Mouse (Mus musculus) erythroblast, embryonic 14.5 days (primary cell): Measurements from ENCODE around the gene Uxs1. TPM values are rescaled to one million over a fixed set of nuclear protein-coding genes. Genes with fewer than 3 reads are reported as not detected.

Experiments used
- H3K27me3 ChIP-seq: 2 replicates; pipeline ENCODE4 v1.6.1; 2012; ENCODE audit warnings: inconsistent platforms; ENCODE audit not compliant: control insufficient read depth
- H3K36me3 ChIP-seq: 2 replicates; pipeline ENCODE4 v1.6.1; 2012; ENCODE audit warnings: mild to moderate bottlenecking, inconsistent platforms; ENCODE audit not compliant: control insufficient read depth
- H3K4me1 ChIP-seq: 2 replicates; pipeline ENCODE4 v1.6.1; 2012; ENCODE audit warnings: inconsistent platforms; ENCODE audit not compliant: control insufficient read depth
- H3K4me3 ChIP-seq: replicated peaks from 2 replicates; pipeline ENCODE3; 2012; ENCODE audit warnings: moderate library complexity, mild to moderate bottlenecking, inconsistent platforms
- H3K9me3 ChIP-seq: 2 replicates; pipeline ENCODE4 v1.6.1; 2012; ENCODE audit warnings: low read length, inconsistent platforms, mixed read lengths; ENCODE audit not compliant: control insufficient read depth
- GATA1 ChIP-seq: IDR thresholded peaks from 2 replicates; pipeline ENCODE4 v1.6.1; 2012; ENCODE audit warnings: low read length, inconsistent platforms, mixed read lengths
- TAL1 ChIP-seq: IDR thresholded peaks from 3 replicates; pipeline ENCODE4 v1.6.1; 2012; ENCODE audit warnings: low read length, inconsistent platforms, mixed read lengths
- polyA plus RNA-seq: library from polyadenylated mRNA; stranded (reverse); fragments of >175 nt; gene quantifications from 2 replicates; pipeline ENCODE4 v1.2.3, GENCODE M21; 2012

Gene Uxs1
- polyA plus RNA-seq, result 0.43 and 0.49 TPM in 2 replicates

DNA sequence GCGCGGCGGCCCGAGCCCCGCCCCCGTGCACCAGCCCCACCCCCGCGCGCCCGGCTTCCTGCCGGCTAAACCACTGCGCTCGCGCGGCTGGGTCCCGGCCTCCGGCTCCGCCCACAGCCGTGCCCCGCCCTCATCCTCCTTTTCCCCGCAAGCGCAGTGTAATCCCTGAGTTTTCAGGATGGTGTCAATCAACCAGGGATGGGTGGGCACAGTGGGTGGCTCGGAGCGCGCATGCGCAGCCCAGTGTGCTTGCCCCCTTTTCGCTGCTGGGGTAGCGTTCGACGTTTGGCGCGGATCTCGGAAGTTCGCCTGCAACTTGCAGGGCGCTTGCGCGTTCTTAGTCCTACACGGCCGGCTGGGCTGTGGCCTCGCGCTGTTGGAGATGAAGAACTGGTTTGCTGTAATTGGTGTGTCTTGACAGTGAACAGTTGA is at the start of gene Uxs1:
Gene Uxs1 (minus strand): TSS at position 38 of the 432 bp plus-strand sequence.
- TF ChIP-seq TAL1 (no peak), GATA1 (no peak)
- Histone ChIP-seq H3K9me3 (no peaks in the 10 kb centered on the region), H3K36me3 (peaks cover 21% of the 10 kb centered on the region), H3K4me3 (peak within 1 kb of the TSS; percentile 97), H3K27me3 (peaks cover 3% of the 10 kb centered on the region), H3K4me1 (peaks cover 43% of the 10 kb centered on the region)

DNA sequence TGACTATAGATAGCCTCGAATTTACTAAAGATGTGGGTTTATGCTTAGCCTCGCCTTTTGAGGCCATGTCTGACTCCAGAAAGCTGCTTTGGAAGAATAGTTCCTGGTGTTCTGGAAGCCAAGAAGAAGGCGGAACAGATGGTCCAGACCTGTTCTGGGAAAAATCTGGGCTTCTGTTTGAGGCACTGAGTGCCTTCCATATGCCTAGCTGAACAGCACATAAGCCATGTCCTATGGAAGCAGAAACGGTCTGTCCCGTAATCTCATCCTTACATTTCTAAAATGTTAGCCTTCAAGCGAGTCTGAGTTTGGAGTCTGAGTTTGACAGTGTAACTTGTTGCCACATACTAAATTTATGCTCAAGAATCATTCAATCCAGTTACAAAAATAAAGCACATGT is 49.6 kb upstream of the Uxs1 start:
- H3K36me3 ChIP-seq, result no peaks in the 10 kb centered on the region
- TF ChIP-seq GATA1, result no peak
- no peak for TF ChIP-seq TAL1
- H3K9me3 ChIP-seq, result no peaks in the 10 kb centered on the region
- no peak overlapping the region for H3K4me3 ChIP-seq
- H3K4me1 ChIP-seq, result no peaks in the 10 kb centered on the region
- no peaks in the 10 kb centered on the region for H3K27me3 ChIP-seq

- H3K36me3 ChIP-seq, result no peaks in the 10 kb centered on the region
- no peak overlapping the region for H3K4me3 ChIP-seq
- H3K9me3 ChIP-seq, result no peaks in the 10 kb centered on the region
- H3K27me3 ChIP-seq, result no peaks in the 10 kb centered on the region
- no peaks in the 10 kb centered on the region for H3K4me1 ChIP-seq
- TF ChIP-seq GATA1 (no peak), TAL1 (no peak)
Measured at GRCm38 (mm10) chr1:43871116-43871515, 43.5 kb upstream of the Uxs1 start.

- no peak overlapping the region for H3K4me3 ChIP-seq
- no peak for TF ChIP-seq GATA1
- no peak for TF ChIP-seq TAL1
- no peaks in the 10 kb centered on the region for H3K4me1 ChIP-seq
- H3K36me3 ChIP-seq, result no peaks in the 10 kb centered on the region
- no peaks in the 10 kb centered on the region for H3K27me3 ChIP-seq
- no peaks in the 10 kb centered on the region for H3K9me3 ChIP-seq
Measured at GRCm38 (mm10) chr1:43868510-43868909, 40.9 kb upstream of the Uxs1 start.

DNA sequence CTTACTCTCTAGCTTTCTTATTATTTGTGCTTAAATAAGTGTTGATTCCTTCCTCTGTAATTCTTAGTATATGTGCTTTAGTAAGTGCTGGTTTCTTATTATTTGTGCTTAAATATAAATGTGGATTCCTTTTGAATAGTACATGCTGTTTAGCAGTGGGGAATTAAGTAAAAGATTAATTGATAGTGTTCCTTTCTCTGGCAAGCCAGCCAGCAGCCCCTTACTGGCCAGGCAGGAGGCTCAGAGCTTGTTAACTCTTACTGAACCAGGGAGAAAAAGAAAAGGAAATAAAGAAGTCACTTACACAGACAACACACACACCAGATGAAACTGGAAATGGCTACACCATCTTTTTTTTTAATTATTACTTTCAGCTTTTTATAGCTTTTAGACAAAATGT is 37.2 kb upstream of the Uxs1 start:
- H3K36me3 ChIP-seq, result no peaks in the 10 kb centered on the region
- TF ChIP-seq TAL1 (no peak), GATA1 (no peak)
- no peaks in the 10 kb centered on the region for H3K27me3 ChIP-seq
- H3K4me1 ChIP-seq, result no peaks in the 10 kb centered on the region
- no peaks in the 10 kb centered on the region for H3K9me3 ChIP-seq
- H3K4me3 ChIP-seq, result no peak overlapping the region

DNA sequence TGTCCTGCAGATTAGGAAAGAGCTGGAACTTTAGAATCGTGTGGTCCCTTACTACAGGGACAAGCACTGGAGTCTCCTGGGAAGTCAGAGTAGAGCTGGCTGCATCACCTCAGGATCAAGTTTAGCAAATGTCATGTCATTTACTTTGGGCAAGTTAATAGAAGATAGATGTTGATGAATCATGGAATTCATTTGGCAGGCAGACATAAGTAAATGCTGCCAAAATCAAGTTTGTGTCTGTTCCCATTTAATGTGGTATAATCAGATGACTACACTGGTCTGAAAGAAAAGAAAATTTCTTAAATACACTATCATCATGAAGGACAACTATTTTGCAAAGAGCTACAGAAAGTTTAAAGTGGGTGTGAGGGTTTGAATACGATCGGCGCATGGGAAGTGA is 35.0 kb upstream of the Uxs1 start:
- Histone ChIP-seq H3K27me3 (no peaks in the 10 kb centered on the region), H3K36me3 (no peaks in the 10 kb centered on the region), H3K4me1 (no peaks in the 10 kb centered on the region), H3K9me3 (no peaks in the 10 kb centered on the region), H3K4me3 (no peak overlapping the region)
- no peak for TF ChIP-seq TAL1
- no peak for TF ChIP-seq GATA1

GRCm38 (mm10) chr1:43858988-43859387 is 31.4 kb upstream of the Uxs1 start:
- Histone ChIP-seq H3K4me3 (no peak overlapping the region), H3K27me3 (no peaks in the 10 kb centered on the region), H3K4me1 (no peaks in the 10 kb centered on the region)

DNA sequence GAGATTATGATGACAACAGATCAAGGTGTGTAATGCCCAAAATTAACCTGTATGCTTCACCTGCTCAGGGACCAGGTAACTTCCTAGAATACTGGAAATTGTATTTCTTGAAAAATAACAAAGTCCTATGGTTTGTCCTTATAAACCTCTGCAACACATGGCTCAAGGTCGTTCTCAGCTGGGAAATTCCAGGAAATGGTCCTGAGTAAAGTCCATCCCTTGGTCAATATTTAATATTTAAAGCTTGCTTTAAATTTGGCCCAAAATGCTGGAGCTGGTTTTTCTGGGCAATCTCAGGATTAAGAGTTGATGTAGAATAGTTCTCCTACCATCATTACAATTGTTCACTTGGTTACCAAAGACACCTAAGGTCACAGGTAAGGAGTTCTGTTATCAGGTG is 30.1 kb upstream of the Uxs1 start:
- TF ChIP-seq GATA1 (no peak), TAL1 (no peak)
- Histone ChIP-seq H3K36me3 (no peaks in the 10 kb centered on the region), H3K9me3 (no peaks in the 10 kb centered on the region), H3K4me1 (no peaks in the 10 kb centered on the region), H3K4me3 (no peak overlapping the region), H3K27me3 (no peaks in the 10 kb centered on the region)

More at GRCm38 (mm10) chr1:43858988-43859387, 31.4 kb upstream of the Uxs1 start:
- Histone ChIP-seq H3K9me3 (no peaks in the 10 kb centered on the region), H3K36me3 (no peaks in the 10 kb centered on the region)
- no peak for TF ChIP-seq GATA1
- TF ChIP-seq TAL1, result no peak

- TF ChIP-seq GATA1 (no peak), TAL1 (no peak)
- Histone ChIP-seq H3K36me3 (no peaks in the 10 kb centered on the region), H3K4me1 (no peaks in the 10 kb centered on the region), H3K4me3 (no peak overlapping the region), H3K9me3 (no peaks in the 10 kb centered on the region), H3K27me3 (no peaks in the 10 kb centered on the region)
Measured at GRCm38 (mm10) chr1:43855591-43855990, 28.0 kb upstream of the Uxs1 start.

DNA sequence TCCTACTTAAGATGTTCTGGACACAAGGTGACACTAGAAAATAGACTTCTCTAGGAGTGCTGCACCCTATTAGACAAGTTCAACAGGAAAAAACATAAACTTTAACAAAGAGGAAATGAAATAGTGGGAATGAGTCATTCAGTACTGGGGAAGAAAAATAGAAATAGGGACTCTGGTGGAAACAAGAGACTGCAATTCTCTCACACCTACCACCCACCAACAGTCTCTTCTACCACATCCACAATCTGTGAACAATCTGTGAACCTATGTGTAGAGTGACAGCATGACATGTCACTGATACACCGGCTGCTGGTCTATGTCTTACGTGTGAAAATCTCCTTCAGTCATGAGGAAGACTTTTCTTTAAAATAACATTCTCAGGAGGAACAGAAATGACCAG is 15.8 kb upstream of the Uxs1 start:
- TF ChIP-seq TAL1, result no peak
- no peak for TF ChIP-seq GATA1
- Histone ChIP-seq H3K4me3 (no peak overlapping the region), H3K9me3 (no peaks in the 10 kb centered on the region), H3K27me3 (no peaks in the 10 kb centered on the region), H3K4me1 (no peaks in the 10 kb centered on the region), H3K36me3 (no peaks in the 10 kb centered on the region)
